Mouse (Mus musculus) brain, embryonic 18.5 days (tissue): ENCODE data around the gene Kdm6b.

Source experiments
- DNase-seq: peaks from one replicate; pipeline ENCODE4 v3.0.0-alpha.2; 2012; ENCODE audit warnings: low read depth, low spot score

Kdm6b gene

GRCm38 (mm10) chr11:69413221-69414181 is at the start of gene Kdm6b:
Gene Kdm6b, minus strand, starts transcription at chr11:69413675.
- DNase-seq, result no peak

- DNase-seq, result no peak
These were observed 48.1 kb upstream of the Kdm6b start for GRCm38 (mm10) chr11:69461568-69461967.

- no peak for DNase-seq
These were observed 46.4 kb upstream of the Kdm6b start for GRCm38 (mm10) chr11:69459883-69460282.

- DNase-seq, result peak; percentile 20
These were observed 43.6 kb upstream of the Kdm6b start for GRCm38 (mm10) chr11:69457006-69457579.

- no peak for DNase-seq
These were observed 38.8 kb upstream of the Kdm6b start for GRCm38 (mm10) chr11:69452114-69452867.

GRCm38 (mm10) chr11:69447299-69447698 is 33.8 kb upstream of the Kdm6b start:
- no peak for DNase-seq

GRCm38 (mm10) chr11:69443328-69443727 is 29.9 kb upstream of the Kdm6b start:
- no peak for DNase-seq

- no peak for DNase-seq
These were observed 23.8 kb upstream of the Kdm6b start for GRCm38 (mm10) chr11:69437291-69437690.

GRCm38 (mm10) chr11:69433189-69433588 is 19.7 kb upstream of the Kdm6b start:
- DNase-seq, result no peak

GRCm38 (mm10) chr11:69432640-69432982 is 19.1 kb upstream of the Kdm6b start:
- DNase-seq, result no peak

- DNase-seq, result no peak
These were observed 18.6 kb upstream of the Kdm6b start for GRCm38 (mm10) chr11:69431829-69432639.

- no peak for DNase-seq
These were observed 17.2 kb upstream of the Kdm6b start for GRCm38 (mm10) chr11:69430631-69431030.

GRCm38 (mm10) chr11:69429313-69429712 is 15.8 kb upstream of the Kdm6b start:
- no peak for DNase-seq

GRCm38 (mm10) chr11:69428751-69429150 is 15.3 kb upstream of the Kdm6b start:
- no peak for DNase-seq

GRCm38 (mm10) chr11:69426246-69426645 is 12.8 kb upstream of the Kdm6b start:
- DNase-seq, result no peak

GRCm38 (mm10) chr11:69423885-69424284 is 10.4 kb upstream of the Kdm6b start:
- DNase-seq, result no peak

- no peak for DNase-seq
These were observed 9.4 kb upstream of the Kdm6b start for GRCm38 (mm10) chr11:69422842-69423241.

GRCm38 (mm10) chr11:69421131-69421977 is 7.9 kb upstream of the Kdm6b start:
- DNase-seq, result no peak

GRCm38 (mm10) chr11:69420554-69421000 is 7.1 kb upstream of the Kdm6b start:
- no peak for DNase-seq

GRCm38 (mm10) chr11:69419813-69420553 is 6.5 kb upstream of the Kdm6b start:
- DNase-seq, result no peak
